In the genomic region with DNA sequence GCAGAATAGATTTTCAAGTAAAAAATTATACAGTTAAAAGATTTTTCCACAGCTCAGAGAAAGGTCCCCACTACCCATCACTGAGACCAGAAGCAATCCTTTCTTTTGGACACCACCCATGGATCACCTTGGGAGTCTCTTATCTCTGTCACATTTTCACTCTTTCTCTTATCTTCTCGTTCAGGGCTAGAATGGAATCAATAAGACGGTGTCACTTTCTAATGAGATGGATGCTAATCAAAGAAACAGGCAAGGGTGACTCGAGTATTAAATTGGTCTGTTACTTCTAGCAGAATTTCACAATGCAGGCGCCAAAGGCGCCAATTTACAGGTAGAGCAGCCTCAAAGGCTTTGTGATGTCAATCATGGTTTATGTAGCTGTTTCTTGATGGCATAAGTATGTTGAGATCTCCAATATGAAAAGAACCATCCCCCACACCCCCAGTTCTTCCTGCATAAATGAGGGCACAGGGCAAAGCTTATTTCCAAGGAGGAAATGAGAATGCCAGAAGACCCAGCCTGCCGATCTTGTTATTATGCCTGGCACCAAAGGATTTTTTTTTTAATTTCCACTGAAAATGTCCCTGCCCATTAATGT, we compare ENCODE assay signal across 24 mouse cellular contexts.
A peak's percentile ranks its signal among the peaks of the same experiment; 100 is the strongest.
DNase-seq lines count a peak whose midpoint lies in the region; ATAC-seq and TF ChIP-seq lines count a peak whose summit lies in the region.
"Had no signal": no experiment of that assay in that cellular context is flagged by ENCODE, and none has a peak within 500 bp of the region (broad histone marks: within the 10 kb centered on the region; RNA-seq: fewer than 3 reads in every experiment).

No protein-coding gene starts in this region.

- WGBS in hindbrain, embryonic 11.5 days = 64% methylated on average over 6 of the region's 6 CpGs
- 46% methylated on average over 6 of the region's 6 CpGs for WGBS in hindbrain, embryonic 16.5 days
- WGBS in midbrain, embryonic 12.5 days = 53% methylated on average over 6 of the region's 6 CpGs
- WGBS in neural tube, embryonic 13.5 days = 46% methylated on average over 6 of the region's 6 CpGs

- H3K4me1 ChIP-seq in hindbrain, embryonic 11.5 days (replicated peaks; ENCODE audit: control insufficient read depth, insufficient read depth, low read length) = no peaks in the 10 kb centered on the region
- H3K4me1 ChIP-seq in hindbrain, embryonic 16.5 days (ENCODE audit: control insufficient read depth, insufficient read depth, low read depth, low read length) = no peaks in the 10 kb centered on the region
- peaks cover 9% of the 10 kb centered on the region; the same call in 1 of the 2 replicates for H3K4me1 ChIP-seq in midbrain, embryonic 12.5 days
- peaks cover 16% of the 10 kb centered on the region for H3K4me1 ChIP-seq in neural tube, embryonic 13.5 days (replicated peaks)
- H3K4me1 ChIP-seq: heart, embryonic 12.5 days; kidney, embryonic 15.5 days; liver, embryonic 13.5 days; megakaryocyte, embryonic 14.5 days had no signal

- H3K27me3 ChIP-seq in hindbrain, embryonic 11.5 days (ENCODE audit: control insufficient read depth, insufficient read depth, low read length) = no peaks in the 10 kb centered on the region
- no peaks in the 10 kb centered on the region for H3K27me3 ChIP-seq in hindbrain, embryonic 16.5 days (replicated peaks; ENCODE audit: control insufficient read depth, insufficient read depth, low read length)
- H3K27me3 ChIP-seq in midbrain, embryonic 12.5 days = no peaks in the 10 kb centered on the region
- H3K27me3 ChIP-seq in neural tube, embryonic 13.5 days = no peaks in the 10 kb centered on the region
- H3K27me3 ChIP-seq: forebrain, embryonic 15.5 days; heart, embryonic 12.5 days; hindbrain, embryonic 15.5 days; kidney, embryonic 15.5 days; limb, embryonic 13.5 days; liver, embryonic 13.5 days; megakaryocyte, embryonic 14.5 days; Patski had no signal

- H3K4me2 ChIP-seq in hindbrain, embryonic 11.5 days (replicated peaks; ENCODE audit: low read depth, low read length) = no peak overlapping the region
- H3K4me2 ChIP-seq in hindbrain, embryonic 16.5 days (ENCODE audit: low read length) = no peak overlapping the region
- H3K4me2 ChIP-seq in midbrain, embryonic 12.5 days (replicated peaks) = no peak overlapping the region
- H3K4me2 ChIP-seq in neural tube, embryonic 13.5 days = no peak overlapping the region
- H3K4me2 ChIP-seq: forebrain, embryonic 15.5 days; heart, embryonic 12.5 days; hindbrain, embryonic 15.5 days; kidney, embryonic 15.5 days; limb, embryonic 13.5 days; liver, embryonic 13.5 days; lung, embryonic 14.5 days had no signal

- H3K36me3 ChIP-seq in hindbrain, embryonic 11.5 days (ENCODE audit: control insufficient read depth, insufficient read depth, low read length) = no peaks in the 10 kb centered on the region
- H3K36me3 ChIP-seq in hindbrain, embryonic 16.5 days (ENCODE audit: control insufficient read depth, insufficient read depth, low read length) = no peaks in the 10 kb centered on the region
- H3K36me3 ChIP-seq in midbrain, embryonic 12.5 days = no peaks in the 10 kb centered on the region
- no peaks in the 10 kb centered on the region for H3K36me3 ChIP-seq in neural tube, embryonic 13.5 days
- H3K36me3 ChIP-seq: forebrain, embryonic 15.5 days; heart, embryonic 12.5 days; hindbrain, embryonic 15.5 days; kidney, embryonic 15.5 days; limb, embryonic 13.5 days; liver, embryonic 13.5 days had no signal

- DNase-seq in hindbrain, embryonic 11.5 days (ENCODE audit: low spot score) = peak; percentile 10
- peak; percentile 84 for DNase-seq in brain, embryonic 14.5 days (ENCODE audit: low read depth)
- no peak for DNase-seq in spleen, postnatal 36 days (ENCODE audit: low spot score in 2 of 2)
- no peak for DNase-seq in spleen, adult 12 weeks (ENCODE audit: low spot score)
- DNase-seq: adrenal gland, adult 2 months; cerebellum, adult 18-20 months; cerebellum, postnatal 14 days; gastrocnemius, postnatal 10 days; heart, postnatal 10 days; kidney, postnatal 36 days; layer of hippocampus, postnatal 36 days; liver, embryonic 13.5 days; lung, embryonic 14.5 days had no signal

- no peak overlapping the region for H3K9ac ChIP-seq in hindbrain, embryonic 11.5 days (ENCODE audit: low read depth, low read length)
- H3K9ac ChIP-seq in hindbrain, embryonic 16.5 days (ENCODE audit: low read depth, low read length) = no peak overlapping the region
- H3K9ac ChIP-seq in midbrain, embryonic 12.5 days (replicated peaks) = no peak overlapping the region
- no peak overlapping the region for H3K9ac ChIP-seq in neural tube, embryonic 13.5 days
- H3K9ac ChIP-seq: forebrain, embryonic 15.5 days; heart, embryonic 12.5 days; hindbrain, embryonic 15.5 days; kidney, embryonic 15.5 days; limb, embryonic 13.5 days; liver, embryonic 13.5 days; lung, embryonic 14.5 days had no signal

- no peaks in the 10 kb centered on the region for H3K9me3 ChIP-seq in hindbrain, embryonic 11.5 days (ENCODE audit: control insufficient read depth, low read length)
- no peaks in the 10 kb centered on the region for H3K9me3 ChIP-seq in hindbrain, embryonic 16.5 days (ENCODE audit: control insufficient read depth, low read length)
- no peaks in the 10 kb centered on the region for H3K9me3 ChIP-seq in midbrain, embryonic 12.5 days
- H3K9me3 ChIP-seq in neural tube, embryonic 13.5 days = no peaks in the 10 kb centered on the region
- H3K9me3 ChIP-seq: forebrain, embryonic 15.5 days; heart, embryonic 12.5 days; hindbrain, embryonic 15.5 days; kidney, embryonic 15.5 days; limb, embryonic 13.5 days; liver, embryonic 13.5 days; megakaryocyte, embryonic 14.5 days had no signal

- peak; percentile 55; the same call in 1 of the 2 replicates for ATAC-seq in hindbrain, embryonic 11.5 days (ENCODE audit: low FRiP score)
- ATAC-seq in hindbrain, embryonic 16.5 days = no peak
- peak; percentile 55 for ATAC-seq in midbrain, embryonic 12.5 days (ENCODE audit: low FRiP score, low read depth)
- 0 out of 2 replicates have a peak, but pooled peaks have one; percentile 36 for ATAC-seq in neural tube, embryonic 13.5 days (ENCODE audit: low read depth)
- ATAC-seq: forebrain, embryonic 15.5 days; intestine, embryonic 16.5 days; Patski had no signal

- no peak overlapping the region for H3K4me3 ChIP-seq in hindbrain, embryonic 11.5 days (ENCODE audit: low read depth, low read length)
- no peak overlapping the region for H3K4me3 ChIP-seq in hindbrain, embryonic 16.5 days (ENCODE audit: low read length)
- H3K4me3 ChIP-seq in midbrain, embryonic 12.5 days = no peak overlapping the region
- H3K4me3 ChIP-seq in neural tube, embryonic 13.5 days = no peak overlapping the region
- H3K4me3 ChIP-seq: forebrain, embryonic 15.5 days; heart, embryonic 12.5 days; hindbrain, embryonic 15.5 days; kidney, embryonic 15.5 days; limb, embryonic 13.5 days; liver, embryonic 13.5 days; megakaryocyte, embryonic 14.5 days had no signal

- TF ChIP-seq CTCF in brain, embryonic 14.5 days (IDR thresholded peaks at IDR 0.05; ENCODE audit: borderline replicate concordance, extremely low read depth, insufficient read depth, insufficient read length) = no peak

- H3K27ac ChIP-seq in hindbrain, embryonic 11.5 days (ENCODE audit: low read depth, low read length) = no peak overlapping the region
- H3K27ac ChIP-seq in hindbrain, embryonic 16.5 days (ENCODE audit: low read depth, low read length) = no peak overlapping the region
- H3K27ac ChIP-seq in midbrain, embryonic 12.5 days (replicated peaks) = peak overlapping the region; percentile 64; the same call in 1 of the 2 replicates
- H3K27ac ChIP-seq in neural tube, embryonic 13.5 days (replicated peaks) = peak overlapping the region; percentile 35
- H3K27ac ChIP-seq: forebrain, embryonic 15.5 days; hindbrain, embryonic 15.5 days; kidney, embryonic 15.5 days; limb, embryonic 13.5 days; liver, embryonic 13.5 days had no signal

- TF ChIP-seq POLR2A in brain, embryonic 14.5 days (IDR thresholded peaks at IDR 0.05; ENCODE audit: borderline replicate concordance, extremely low read depth, insufficient read depth, insufficient read length, poor library complexity, severe bottlenecking) = no peak

Comparison
In these comparisons a context has a peak if more than half of its experiments do, and no peak if none do; other contexts are left out.
1. DNase-seq: peak in hindbrain, embryonic 11.5 days (single experiment) and brain, embryonic 14.5 days (single experiment); none in spleen, postnatal 36 days (0 of 2) and spleen, adult 12 weeks (single experiment).
2. H3K27ac ChIP-seq: peak in midbrain, embryonic 12.5 days (single experiment) and neural tube, embryonic 13.5 days (single experiment); none in hindbrain, embryonic 11.5 days (single experiment) and hindbrain, embryonic 16.5 days (single experiment).